Mouse (Mus musculus): ENCODE data around the gene 0610040J01Rik.

Gene 0610040J01Rik

GRCm38 (mm10) chr5:63906149-63907093 is 94.3 kb downstream of the 0610040J01Rik start:
- peak; percentile 93 for DNase-seq (ENCODE audit: low spot score)

- DNase-seq (ENCODE audit: low spot score), result no peak
These were observed 95.3 kb downstream of the 0610040J01Rik start for GRCm38 (mm10) chr5:63907513-63907912.

GRCm38 (mm10) chr5:63910171-63910960 is 98.2 kb downstream of the 0610040J01Rik start:
- DNase-seq (ENCODE audit: low spot score), result no peak

- no peak for DNase-seq (ENCODE audit: low spot score)
These were observed 102.7 kb downstream of the 0610040J01Rik start for GRCm38 (mm10) chr5:63914896-63915295.

GRCm38 (mm10) chr5:63916457-63917139 is 104.4 kb downstream of the 0610040J01Rik start:
- no peak for DNase-seq (ENCODE audit: low spot score)

GRCm38 (mm10) chr5:63918201-63918600 is 106.0 kb downstream of the 0610040J01Rik start:
- DNase-seq (ENCODE audit: low spot score), result no peak

- DNase-seq (ENCODE audit: low spot score), result no peak
These were observed 111.3 kb downstream of the 0610040J01Rik start for GRCm38 (mm10) chr5:63923305-63924025.

GRCm38 (mm10) chr5:63925035-63925628 is 113.0 kb downstream of the 0610040J01Rik start:
- DNase-seq (ENCODE audit: low spot score), result no peak

GRCm38 (mm10) chr5:63930824-63931358 is 118.7 kb downstream of the 0610040J01Rik start:
- DNase-seq (ENCODE audit: low spot score), result no peak

- DNase-seq (ENCODE audit: low spot score), result no peak
These were observed 120.7 kb downstream of the 0610040J01Rik start for GRCm38 (mm10) chr5:63932829-63933228.

- DNase-seq (ENCODE audit: low spot score), result no peak
These were observed 123.4 kb downstream of the 0610040J01Rik start for GRCm38 (mm10) chr5:63935581-63935980.

GRCm38 (mm10) chr5:63936740-63937139 is 124.6 kb downstream of the 0610040J01Rik start:
- DNase-seq (ENCODE audit: low spot score), result no peak

- no peak for DNase-seq (ENCODE audit: low spot score)
These were observed 126.4 kb downstream of the 0610040J01Rik start for GRCm38 (mm10) chr5:63938575-63938974.

- no peak for DNase-seq (ENCODE audit: low spot score)
These were observed 129.7 kb downstream of the 0610040J01Rik start for GRCm38 (mm10) chr5:63941891-63942290.

GRCm38 (mm10) chr5:63943291-63943690 is 131.1 kb downstream of the 0610040J01Rik start:
- DNase-seq (ENCODE audit: low spot score), result no peak

GRCm38 (mm10) chr5:63947526-63947925 is 135.4 kb downstream of the 0610040J01Rik start:
- no peak for DNase-seq (ENCODE audit: low spot score)

- DNase-seq (ENCODE audit: low spot score), result peak; percentile 53
These were observed 137.0 kb downstream of the 0610040J01Rik start for GRCm38 (mm10) chr5:63949195-63949594.
